Mouse (Mus musculus): ENCODE results near the gene Greb1.

- TF ChIP-seq GATA1 (IDR thresholded peaks at IDR 0.05; ENCODE audit: low read length) (no peak), TAL1 (IDR thresholded peaks at IDR 0.05; ENCODE audit: low read length) (no peak)
Observed at GRCm38 (mm10) chr12:16800959-16801315, 251 bp upstream of the Greb1 start.
